Mouse (Mus musculus) midbrain, embryonic 16.5 days (tissue): ENCODE data around the gene Patl2. TPM values are rescaled to one million over a fixed set of nuclear protein-coding genes. Genes with fewer than 3 reads are reported as not detected.

Experiments
- ATAC-seq: fragments of 200-750 bp; cut with Nextera tagmentation; 2 replicates; pipeline ENCODE4 v1.8.0; 2017; ENCODE audit warnings: moderate TSS enrichment
- H3K27ac ChIP-seq: fragments of 300-500 bp; sonication (generic); 2 replicates; pipeline ENCODE4 v1.5.1; 2014; ENCODE audit warnings: mild to moderate bottlenecking, low read length, mixed read lengths
- H3K27me3 ChIP-seq: fragments of 300-500 bp; sonication (generic); 2 replicates; pipeline ENCODE4 v1.6.1; 2014; ENCODE audit warnings: low read depth, low read length, mixed read lengths; ENCODE audit not compliant: control insufficient read depth, insufficient read depth
- H3K36me3 ChIP-seq: fragments of 300-500 bp; sonication (generic); 2 replicates; pipeline ENCODE4 v1.6.1; 2014; ENCODE audit warnings: mild to moderate bottlenecking, low read length, moderate library complexity, mixed read lengths; ENCODE audit not compliant: control insufficient read depth, insufficient read depth
- H3K4me1 ChIP-seq: fragments of 300-500 bp; sonication (generic); 2 replicates; pipeline ENCODE4 v1.6.1; 2014; ENCODE audit warnings: mild to moderate bottlenecking, low read length, mixed read lengths; ENCODE audit not compliant: control insufficient read depth, insufficient read depth
- H3K4me2 ChIP-seq: fragments of 300-500 bp; sonication (generic); 2 replicates; pipeline ENCODE4 v1.6.1; 2014; ENCODE audit warnings: mild to moderate bottlenecking, low read length, mixed read lengths
- H3K4me3 ChIP-seq: fragments of 300-500 bp; sonication (generic); 2 replicates; pipeline ENCODE4 v1.5.1; 2014; ENCODE audit warnings: low read depth, mild to moderate bottlenecking, low read length, moderate library complexity, mixed read lengths
- H3K9ac ChIP-seq: fragments of 300-500 bp; sonication (generic); 2 replicates; pipeline ENCODE4 v1.6.1; 2014; ENCODE audit warnings: low read depth, low read length, mixed read lengths
- H3K9me3 ChIP-seq: fragments of 300-500 bp; sonication (generic); replicated peaks from 2 replicates; pipeline ENCODE4 v1.6.1; 2014; ENCODE audit warnings: mild to moderate bottlenecking, low read length, mixed read lengths; ENCODE audit not compliant: control insufficient read depth, poor library complexity, severe bottlenecking
- WGBS: fragments of 180-500 bp; shearing (Covaris S2); extraction: QIAGEN DNeasy Blood & Tissue Kit; methylation state at CpG from one replicate; pipeline ENCODE4 v1.1.7; 2014; 5-methylcytosine and 5-hydroxymethylcytosine counted together
- polyA plus RNA-seq: library from polyadenylated mRNA; unstranded; fragments of >200 nt; fragmentation: Nextera tagmentation; extraction: Ambion mirVana; gene quantifications from 2 replicates; pipeline ENCODE4 v1.2.1, GENCODE M21; 2015

Gene Patl2
- polyA plus RNA-seq, 1 experiment from 2014 or later, result not detected

- no peak for ATAC-seq
- 90% methylated on average over 1 of the region's 1 CpGs for WGBS
- H3K4me2 ChIP-seq, result no peak overlapping the region
Observed at GRCm38 (mm10) chr2:122151221-122151620, 34.8 kb downstream of the Patl2 start.

GRCm38 (mm10) chr2:122149716-122150115, 36.3 kb downstream of the Patl2 start:
- no peak for ATAC-seq
- peaks cover 4% of the 10 kb centered on the region for H3K4me1 ChIP-seq
- no peak overlapping the region for H3K4me2 ChIP-seq
- no peaks in the 10 kb centered on the region; the same call in 1 of the 2 replicates for H3K27me3 ChIP-seq
- no peaks in the 10 kb centered on the region for H3K9me3 ChIP-seq
- H3K27ac ChIP-seq, result no peak overlapping the region
- 84% methylated on average over 3 of the region's 3 CpGs for WGBS
- H3K9ac ChIP-seq, result no peak overlapping the region
- H3K36me3 ChIP-seq, result 0 out of 2 replicates have a peak, but pooled peaks cover 2% of the 10 kb centered on the region
- no peak overlapping the region for H3K4me3 ChIP-seq

More at GRCm38 (mm10) chr2:122151221-122151620, 34.8 kb downstream of the Patl2 start:
- no peaks in the 10 kb centered on the region for H3K9me3 ChIP-seq
- peaks cover 4% of the 10 kb centered on the region for H3K4me1 ChIP-seq
- H3K27me3 ChIP-seq, result no peaks in the 10 kb centered on the region; the same call in 1 of the 2 replicates
- H3K27ac ChIP-seq, result no peak overlapping the region
- H3K9ac ChIP-seq, result no peak overlapping the region
- H3K4me3 ChIP-seq, result no peak overlapping the region
- H3K36me3 ChIP-seq, result 0 out of 2 replicates have a peak, but pooled peaks cover 2% of the 10 kb centered on the region

- no peaks in the 10 kb centered on the region; the same call in 1 of the 2 replicates for H3K27me3 ChIP-seq
- 94% methylated on average over 6 of the region's 6 CpGs for WGBS
- peaks cover 4% of the 10 kb centered on the region for H3K4me1 ChIP-seq
- ATAC-seq, result no peak
- no peak overlapping the region for H3K9ac ChIP-seq
- H3K4me2 ChIP-seq, result no peak overlapping the region
- no peak overlapping the region for H3K27ac ChIP-seq
- H3K9me3 ChIP-seq, result no peaks in the 10 kb centered on the region
- H3K4me3 ChIP-seq, result no peak overlapping the region
- 0 out of 2 replicates have a peak, but pooled peaks cover under 1% of the 10 kb centered on the region for H3K36me3 ChIP-seq
Observed at GRCm38 (mm10) chr2:122149316-122149715, 36.7 kb downstream of the Patl2 start.

GRCm38 (mm10) chr2:122148242-122148917, 37.6 kb downstream of the Patl2 start:
- ATAC-seq, result no peak
- Histone ChIP-seq H3K9ac (peak overlapping the region; percentile 76), H3K4me2 (peak overlapping the region; percentile 85), H3K27me3 (no peaks in the 10 kb centered on the region; the same call in 1 of the 2 replicates), H3K4me1 (peaks cover 4% of the 10 kb centered on the region), H3K9me3 (no peaks in the 10 kb centered on the region), H3K27ac (no peak overlapping the region), H3K4me3 (peak overlapping the region; percentile 68), H3K36me3 (no peaks in the 10 kb centered on the region)
- WGBS, result 37% methylated on average over 18 of the region's 18 CpGs

GRCm38 (mm10) chr2:122147508-122148241, 38.3 kb downstream of the Patl2 start, which contains the start of gene B2m:
Gene B2m, plus strand, starts transcription at chr2:122147686.
- peak within 1 kb of the TSS; percentile 85 for H3K4me2 ChIP-seq
- under 1% methylated on average over 40 of the region's 40 CpGs for whole genome bisulfite sequencing
- ATAC-seq, result peak; percentile 98
- H3K27me3 ChIP-seq, result no peaks in the 10 kb centered on the region; the same call in 1 of the 2 replicates
- H3K4me1 ChIP-seq, result peaks cover 4% of the 10 kb centered on the region
- peak within 1 kb of the TSS; percentile 76 for H3K9ac ChIP-seq
- peak within 1 kb of the TSS; percentile 60 for H3K27ac ChIP-seq
- H3K36me3 ChIP-seq, result no peaks in the 10 kb centered on the region
- peak within 1 kb of the TSS; percentile 68 for H3K4me3 ChIP-seq
- no peaks in the 10 kb centered on the region for H3K9me3 ChIP-seq

- 63% methylated on average over 6 of the region's 6 CpGs for WGBS
- H3K9ac ChIP-seq, result no peak overlapping the region
Observed at GRCm38 (mm10) chr2:122146687-122147086, 39.3 kb downstream of the Patl2 start.

GRCm38 (mm10) chr2:122145756-122146155, 40.2 kb downstream of the Patl2 start:
- Histone ChIP-seq H3K36me3 (no peaks in the 10 kb centered on the region), H3K27me3 (no peaks in the 10 kb centered on the region; the same call in 1 of the 2 replicates), H3K9me3 (no peaks in the 10 kb centered on the region), H3K9ac (no peak overlapping the region), H3K4me1 (peaks cover 4% of the 10 kb centered on the region), H3K4me2 (no peak overlapping the region), H3K27ac (no peak overlapping the region), H3K4me3 (no peak overlapping the region)
- ATAC-seq, result no peak
- WGBS, result 73% methylated on average over 4 of the region's 4 CpGs

More at GRCm38 (mm10) chr2:122146687-122147086, 39.3 kb downstream of the Patl2 start:
- Histone ChIP-seq H3K36me3 (no peaks in the 10 kb centered on the region), H3K4me2 (no peak overlapping the region), H3K4me1 (peaks cover 4% of the 10 kb centered on the region), H3K9me3 (no peaks in the 10 kb centered on the region), H3K27ac (no peak overlapping the region), H3K4me3 (no peak overlapping the region), H3K27me3 (no peaks in the 10 kb centered on the region; the same call in 1 of the 2 replicates)
- ATAC-seq, result no peak

GRCm38 (mm10) chr2:122143111-122143510, 42.9 kb downstream of the Patl2 start:
- WGBS, result 89% methylated on average over 3 of the region's 3 CpGs
- no peak for ATAC-seq
- no peaks in the 10 kb centered on the region for H3K36me3 ChIP-seq

More at GRCm38 (mm10) chr2:122143111-122143510, 42.9 kb downstream of the Patl2 start:
- Histone ChIP-seq H3K9ac (no peak overlapping the region), H3K4me2 (no peak overlapping the region), H3K27ac (no peak overlapping the region), H3K4me3 (no peak overlapping the region), H3K4me1 (peaks cover 4% of the 10 kb centered on the region), H3K27me3 (no peaks in the 10 kb centered on the region), H3K9me3 (no peaks in the 10 kb centered on the region)
